Mouse (Mus musculus) testis, postnatal 10 days (tissue): ENCODE results near the gene Acbd6.

Experiments used
- DNase-seq: peaks from one replicate; pipeline ENCODE4 v3.0.0; 2021; ENCODE audit warnings: low spot score

Acbd6 gene

DNA sequence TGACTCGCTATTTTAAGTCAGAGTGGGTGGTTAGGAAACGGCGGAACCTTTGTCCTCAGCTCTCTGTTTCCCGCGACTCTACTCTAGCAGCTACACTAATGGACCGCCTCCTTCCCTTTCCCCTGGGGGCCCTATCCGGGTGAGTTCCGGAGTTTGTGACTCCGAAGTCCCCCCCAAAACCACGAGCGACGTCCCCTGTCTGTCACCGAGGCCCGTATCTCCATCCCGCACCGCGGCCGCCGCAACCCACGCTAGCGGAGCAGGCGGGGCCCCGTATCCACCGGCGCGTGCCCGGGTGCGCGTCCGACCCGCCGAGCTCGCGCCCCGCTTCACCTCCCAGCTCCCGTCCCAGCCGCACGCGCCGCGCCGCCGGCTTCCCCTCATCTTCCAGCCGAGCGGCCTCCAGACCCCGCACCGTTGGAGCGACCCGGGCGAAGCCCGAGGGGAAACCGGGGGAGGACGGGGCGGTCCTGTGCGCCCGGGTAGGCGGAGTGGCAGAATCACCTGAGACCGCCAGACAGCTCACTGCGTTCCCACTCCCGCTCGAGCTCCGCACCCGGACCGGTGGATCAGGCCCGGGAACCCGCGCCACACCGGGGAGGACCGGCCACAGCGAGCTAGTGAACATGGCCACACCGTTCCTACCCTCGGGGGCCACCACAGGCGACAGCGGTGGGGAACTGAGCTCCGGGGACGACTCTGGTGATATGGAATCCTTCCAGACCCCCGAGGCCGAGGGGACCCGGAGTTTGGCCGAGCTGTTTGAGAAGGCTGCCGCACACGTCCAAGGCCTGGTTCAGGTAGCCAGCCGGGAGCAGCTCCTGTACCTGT is at the start of gene Acbd6:
Gene Acbd6 (plus strand): TSS at position 109 of the 831 bp plus-strand sequence.
- peak; percentile 80 for DNase-seq

DNA sequence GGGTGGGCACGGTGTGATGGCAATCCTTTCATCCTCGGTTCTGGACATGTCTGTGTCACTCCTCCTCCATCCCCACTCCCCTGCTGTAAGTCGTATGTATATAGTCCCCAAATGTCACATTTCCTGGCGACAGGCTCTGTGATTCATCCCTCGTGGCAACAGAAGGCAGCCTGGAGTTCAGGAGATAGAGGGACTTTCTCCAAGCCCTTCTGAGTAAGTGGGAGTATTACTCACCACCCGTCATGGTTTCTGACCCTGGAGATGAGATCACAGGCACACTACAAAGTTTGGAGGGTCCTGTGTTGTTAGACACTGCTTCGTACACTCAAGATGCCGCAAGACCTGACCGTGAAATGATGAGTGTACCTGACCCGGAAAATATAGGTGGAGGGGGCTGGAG is 47.7 kb upstream of the Acbd6 start:
- no peak for DNase-seq

DNA sequence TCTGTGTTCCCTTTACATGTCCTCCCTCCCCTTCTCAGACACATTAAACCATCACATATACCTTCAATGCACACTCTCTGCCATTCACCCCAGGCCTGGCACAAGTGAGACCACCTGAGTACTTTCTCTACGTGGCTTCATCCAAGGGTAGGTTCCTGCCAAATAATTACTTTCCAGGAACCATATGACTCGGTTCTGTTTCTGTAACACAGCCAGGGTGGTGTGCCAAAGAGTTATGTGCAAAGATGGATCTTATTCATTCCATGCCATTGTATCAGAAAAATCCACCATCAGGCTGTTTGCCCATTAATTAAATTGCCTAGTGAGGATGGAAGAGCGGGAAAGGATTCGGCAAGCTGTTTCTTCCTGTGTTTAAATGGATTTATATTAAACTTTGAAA is 42.1 kb upstream of the Acbd6 start:
- no peak for DNase-seq

DNA sequence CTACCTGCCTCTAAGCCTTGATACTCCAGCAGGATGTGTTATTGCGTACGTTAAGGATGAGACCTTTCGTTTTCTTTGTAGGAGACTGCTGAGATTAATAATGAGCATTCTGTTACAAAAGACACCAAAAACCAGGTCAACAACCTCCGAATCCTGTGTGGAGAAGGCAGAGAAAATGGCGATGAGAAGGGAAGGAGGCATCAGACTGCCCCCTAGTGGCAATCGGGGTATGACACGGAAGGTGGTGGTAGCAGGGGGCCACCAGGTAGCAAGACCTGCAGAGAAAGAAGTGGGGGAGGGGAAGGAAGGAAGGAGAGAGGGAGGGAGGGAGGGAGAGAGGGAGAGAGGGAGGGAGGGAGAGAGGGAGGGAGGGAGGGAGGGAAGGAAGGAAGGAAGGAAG is 41.3 kb upstream of the Acbd6 start:
- DNase-seq, result peak; percentile 82

DNA sequence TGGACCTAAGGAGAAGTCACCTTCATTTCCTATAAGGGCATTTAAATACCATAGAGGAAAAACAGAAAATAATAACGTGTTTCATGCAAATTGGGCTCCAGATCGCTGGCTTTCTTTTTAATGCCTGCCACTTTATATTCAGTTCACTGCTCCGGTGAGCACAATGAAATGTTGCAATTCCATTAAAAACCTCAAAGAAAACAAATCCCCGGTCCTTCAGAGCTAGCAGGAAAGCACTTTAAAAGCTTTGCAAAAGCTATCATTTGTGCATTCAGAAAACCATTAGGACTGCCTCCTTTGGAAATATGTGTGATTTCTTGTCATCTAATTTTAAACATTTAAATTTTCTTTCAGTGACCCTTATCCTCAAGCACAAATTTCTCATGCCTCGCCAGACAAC is 40.9 kb upstream of the Acbd6 start:
- DNase-seq, result no peak

DNA sequence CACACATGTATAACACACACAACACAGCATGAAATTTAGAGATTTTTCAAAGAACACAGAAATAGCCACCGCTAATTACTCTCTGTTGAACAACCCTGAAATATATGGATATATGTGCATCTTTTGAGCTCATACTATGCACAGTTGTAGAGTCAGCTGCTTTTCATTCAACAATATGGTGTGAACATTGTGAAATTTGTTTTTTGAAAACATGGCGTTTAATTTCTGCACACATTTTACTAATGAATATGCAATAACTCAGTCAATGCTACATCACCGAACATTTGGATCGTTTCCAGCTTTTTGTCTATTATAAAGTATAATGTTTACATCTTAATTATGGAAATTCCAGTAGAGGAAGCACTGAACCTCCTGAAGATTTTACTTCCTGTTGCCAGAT is 37.6 kb upstream of the Acbd6 start:
- no peak for DNase-seq

DNA sequence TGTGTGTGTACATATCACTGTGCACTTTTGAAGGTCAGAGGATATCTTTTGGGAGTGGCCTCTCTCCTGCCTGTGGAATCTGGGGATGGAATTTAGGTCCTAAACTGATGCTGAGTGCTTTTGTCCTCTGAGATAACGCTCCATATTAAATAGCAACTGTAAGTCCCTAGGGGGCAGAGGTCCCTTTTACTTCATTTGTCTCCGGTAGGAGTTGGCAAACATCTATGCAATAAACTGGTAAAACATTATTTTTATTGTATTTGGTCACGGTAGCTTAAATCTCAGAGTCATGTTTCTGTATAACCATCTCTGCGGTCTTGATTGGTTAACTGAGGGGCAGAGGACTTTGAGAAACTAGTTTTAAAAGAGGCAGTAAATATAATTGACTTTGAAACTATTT is 35.4 kb upstream of the Acbd6 start:
- DNase-seq, result no peak

DNA sequence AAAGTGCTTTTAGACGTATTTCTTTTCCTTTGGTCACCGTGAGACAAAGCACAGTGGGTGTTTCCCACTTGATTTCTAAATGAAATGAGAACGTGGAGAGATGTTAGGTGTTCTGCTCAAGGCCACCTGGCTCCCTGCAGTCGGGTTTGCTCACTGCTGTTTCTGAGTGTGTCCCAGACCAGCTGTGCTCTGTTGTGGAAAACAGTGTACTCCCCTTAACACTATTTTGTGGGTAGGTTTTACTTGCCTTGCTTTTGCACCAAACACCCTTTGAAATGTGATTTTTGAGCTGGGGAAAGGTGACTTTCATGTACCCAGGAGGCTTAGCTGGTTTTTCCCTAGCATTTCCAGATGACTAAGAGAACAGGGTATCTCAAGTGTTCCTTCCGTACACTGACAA is 31.7 kb upstream of the Acbd6 start:
- no peak for DNase-seq

DNA sequence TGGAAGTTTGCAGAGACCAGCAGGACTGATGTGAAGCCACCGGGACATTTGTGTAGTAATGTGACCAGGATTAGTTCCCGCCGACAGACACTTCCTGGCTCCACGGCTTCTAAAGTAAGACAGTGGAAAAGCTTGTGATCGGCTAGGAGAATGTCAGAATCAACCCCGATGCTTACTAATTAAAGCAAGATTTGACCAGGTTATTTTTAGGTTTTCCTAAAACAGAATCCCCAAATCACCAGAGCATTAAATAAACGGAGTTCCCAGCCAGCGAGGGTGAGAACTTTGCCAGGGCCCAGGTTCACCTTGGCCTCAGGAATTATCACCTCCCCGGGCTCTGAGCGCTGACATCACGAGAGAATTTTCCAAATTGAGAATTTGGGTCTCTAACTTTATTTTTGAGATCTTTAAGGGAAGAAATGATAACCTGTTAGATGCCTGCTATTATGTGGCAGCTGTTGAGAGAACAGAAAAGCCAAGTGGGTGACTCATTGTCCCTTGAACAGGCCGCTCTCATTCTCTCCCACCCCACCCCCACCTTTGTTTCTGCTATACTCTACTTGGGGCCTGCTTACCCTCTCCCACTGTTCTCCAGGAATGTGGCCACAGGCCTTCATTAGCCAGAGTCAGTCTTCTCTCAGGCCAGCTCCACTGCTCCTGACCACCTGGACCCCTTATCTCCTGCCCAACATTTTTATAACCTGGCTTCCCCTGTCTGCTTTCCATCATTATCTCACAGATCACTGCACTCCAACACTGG is 30.7 kb upstream of the Acbd6 start:
- DNase-seq, result no peak

DNA sequence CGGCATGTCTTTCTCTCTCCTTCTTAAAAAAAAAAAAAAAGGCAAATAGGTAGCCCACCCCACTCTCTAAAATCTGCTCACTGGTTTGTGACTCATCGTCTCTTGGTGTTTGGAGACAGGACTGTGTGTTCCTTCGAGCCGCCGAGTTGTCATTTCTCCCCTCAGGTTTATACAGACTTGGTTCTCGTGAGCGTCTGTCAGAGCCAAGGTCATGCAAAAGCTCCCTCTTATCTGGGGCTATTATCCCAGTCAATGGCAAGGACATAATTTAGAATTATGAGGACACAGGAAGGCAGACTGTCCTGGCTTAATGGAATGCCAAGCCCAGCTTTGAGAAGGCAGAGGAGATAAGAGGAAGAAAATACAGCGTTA is 30.1 kb upstream of the Acbd6 start:
- no peak for DNase-seq

DNA sequence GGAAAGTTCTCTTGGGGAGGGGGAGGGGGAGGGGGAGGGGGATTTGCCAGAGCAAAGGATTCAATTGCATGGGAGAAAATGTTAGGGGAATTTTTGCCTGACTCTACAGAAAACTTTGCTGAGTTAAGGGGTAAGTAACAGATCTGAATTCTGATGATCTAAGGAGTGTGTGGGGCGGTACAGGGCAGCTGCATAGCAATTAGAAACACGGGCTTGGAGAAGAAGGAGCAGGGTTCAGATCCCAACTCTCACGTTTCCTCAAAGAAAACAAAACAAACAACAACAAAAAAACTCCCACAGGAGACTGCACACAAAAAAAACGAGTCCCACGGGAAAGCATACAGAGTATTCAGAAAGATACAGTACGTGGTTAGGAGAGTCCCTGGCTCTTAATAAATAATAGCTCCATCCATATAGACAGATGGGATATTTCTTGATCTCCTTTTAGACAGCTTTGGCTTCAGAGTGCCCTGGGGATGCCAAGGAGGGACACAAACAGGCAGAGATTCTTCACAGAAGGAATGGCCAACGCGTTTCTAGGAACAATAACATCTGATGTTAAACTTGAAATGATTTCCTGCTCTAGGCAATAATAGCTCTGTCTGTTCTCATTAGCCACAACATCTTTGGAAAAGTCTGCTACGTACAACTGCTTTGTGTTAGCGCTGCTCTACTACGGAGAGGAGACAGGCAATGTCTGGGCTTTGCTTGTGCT is 29.4 kb upstream of the Acbd6 start:
- no peak for DNase-seq

DNA sequence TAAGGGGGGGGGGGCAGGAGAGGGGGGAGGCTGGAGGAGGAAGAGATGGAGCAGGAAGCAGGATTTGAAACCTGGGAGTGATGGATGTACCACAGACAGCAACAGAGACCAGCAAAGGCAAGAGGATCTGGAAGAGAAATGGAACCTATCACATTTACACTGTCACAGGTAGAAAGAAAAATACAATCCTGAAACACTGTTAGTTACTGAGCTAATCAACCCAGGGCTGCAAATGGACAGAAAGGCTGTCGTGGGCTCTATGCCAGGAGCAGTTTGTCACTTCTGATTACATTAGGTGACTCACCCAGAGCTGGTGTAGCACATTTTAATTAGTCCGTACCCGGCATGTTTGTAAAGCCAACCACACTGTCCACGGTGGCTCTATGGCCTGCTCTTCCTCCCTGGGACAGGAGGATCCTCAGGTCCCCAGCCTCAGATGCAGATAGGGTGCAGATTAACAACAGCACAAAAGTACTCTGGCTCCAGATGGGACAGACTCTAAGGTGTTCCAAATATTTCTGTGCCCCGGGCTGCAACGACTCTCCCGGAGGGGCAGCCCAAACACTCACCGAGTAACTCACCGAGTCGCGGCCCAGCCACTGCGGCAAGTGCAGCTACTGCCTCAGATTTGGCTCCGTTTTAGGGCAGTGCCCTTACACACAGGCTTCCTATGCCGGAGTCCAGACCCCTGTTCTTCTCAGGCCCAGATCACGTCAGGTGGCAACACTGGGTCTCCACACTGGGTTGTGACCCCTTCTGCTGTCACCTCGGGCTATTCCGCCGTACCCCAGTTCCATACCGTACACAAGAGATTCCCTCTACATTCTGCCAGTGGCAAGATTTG is 28.6 kb upstream of the Acbd6 start:
- no peak for DNase-seq

DNA sequence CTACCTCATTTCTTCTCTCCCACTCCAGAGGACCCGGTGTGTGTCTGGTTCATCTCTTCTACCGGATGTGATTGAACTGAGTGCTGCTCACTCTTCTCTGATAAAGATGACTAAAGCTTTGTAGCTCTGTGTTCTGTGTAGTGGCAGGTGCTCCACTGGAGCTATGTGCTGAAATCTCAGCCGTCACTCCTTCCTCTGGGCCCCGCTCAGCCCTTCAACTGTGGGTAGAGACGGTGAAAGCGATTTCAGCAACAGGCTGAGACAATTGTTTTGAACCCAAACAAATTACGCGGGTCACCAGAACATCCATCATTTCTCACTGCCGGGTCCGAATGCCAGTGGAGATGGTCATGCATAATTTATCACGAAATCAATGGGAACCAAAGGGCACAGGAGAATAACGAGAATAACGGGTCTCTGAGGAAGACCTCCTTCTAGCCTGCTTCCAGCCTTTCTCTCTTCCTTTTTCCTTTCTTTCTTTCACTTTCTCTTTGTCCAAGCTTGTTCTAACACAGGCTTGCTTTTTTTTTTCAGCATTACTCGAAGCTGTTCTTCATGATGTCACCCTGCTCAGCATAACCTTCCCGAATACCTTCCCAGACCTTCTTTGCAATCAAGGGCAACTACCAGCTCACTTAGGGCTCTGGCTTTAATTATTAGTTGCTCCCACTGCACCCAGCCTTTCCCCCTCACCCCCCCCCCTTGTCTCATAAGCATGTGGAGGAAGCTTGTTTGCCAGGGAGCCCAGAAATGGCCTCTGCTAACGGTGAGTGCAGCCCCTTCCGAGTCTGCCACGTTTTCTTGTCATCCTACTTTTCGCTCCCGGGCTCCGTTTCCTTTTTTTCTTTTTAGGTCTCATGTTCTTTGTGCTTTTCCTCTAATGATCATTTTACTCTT is 27.1 kb upstream of the Acbd6 start:
- DNase-seq, result no peak

DNA sequence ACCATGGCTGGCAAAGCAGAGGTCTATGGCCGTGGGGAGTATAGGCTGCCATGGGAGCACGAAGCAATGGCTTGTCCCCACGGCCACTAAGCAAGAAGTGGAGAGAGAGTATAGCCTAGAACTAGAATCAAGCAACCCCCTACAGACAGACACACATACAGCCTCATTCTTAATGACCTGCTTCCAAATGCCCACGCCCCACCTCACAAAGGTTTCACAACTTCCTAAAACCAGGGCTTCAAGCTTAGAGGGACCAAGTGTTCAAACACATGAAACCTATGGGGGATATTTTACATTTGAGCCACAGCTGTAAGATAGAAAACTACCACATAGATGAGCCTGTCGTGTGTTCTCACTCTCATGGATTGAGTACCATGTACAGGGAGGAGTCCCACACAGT is 25.5 kb upstream of the Acbd6 start:
- DNase-seq, result no peak

DNA sequence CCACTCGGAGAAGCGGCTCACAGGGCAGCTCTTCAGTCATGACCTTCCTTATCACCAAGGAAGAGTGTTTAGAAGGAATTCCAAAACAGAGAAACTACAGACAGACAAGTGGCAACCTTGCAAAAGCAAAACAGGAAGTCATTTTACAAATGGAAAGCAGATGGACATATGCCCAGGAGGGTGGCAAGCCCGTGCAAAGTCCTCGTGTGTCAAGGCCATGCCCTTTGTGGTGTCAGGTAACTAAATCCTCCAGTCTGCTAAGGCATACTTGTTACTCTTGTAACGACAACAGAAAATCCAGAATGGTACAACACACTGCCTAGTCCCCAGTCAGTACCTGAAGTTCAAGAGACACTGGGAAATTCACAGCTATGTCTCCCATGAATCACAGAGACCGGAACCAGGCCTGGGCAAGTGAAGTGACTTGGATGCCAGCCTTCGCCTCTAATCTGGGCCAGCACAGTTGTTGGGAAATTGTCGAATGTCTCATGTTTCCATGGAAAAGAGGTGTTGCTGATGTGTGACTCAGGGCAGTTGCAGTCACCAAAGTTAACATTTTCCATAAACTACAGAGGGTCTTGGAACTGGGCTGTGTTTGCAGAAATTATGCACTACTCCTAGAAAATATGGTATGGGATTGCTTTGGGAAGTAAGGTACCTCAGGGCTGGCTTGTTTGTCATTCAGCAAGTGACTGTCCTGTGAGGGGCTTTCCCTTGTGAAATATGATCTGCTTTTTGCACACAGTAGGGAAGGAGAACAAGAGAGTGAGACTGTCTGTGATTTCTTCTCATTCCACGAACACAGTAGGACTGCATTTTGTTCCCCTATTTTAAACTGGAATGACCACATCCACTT is 24.9 kb upstream of the Acbd6 start:
- no peak for DNase-seq

DNA sequence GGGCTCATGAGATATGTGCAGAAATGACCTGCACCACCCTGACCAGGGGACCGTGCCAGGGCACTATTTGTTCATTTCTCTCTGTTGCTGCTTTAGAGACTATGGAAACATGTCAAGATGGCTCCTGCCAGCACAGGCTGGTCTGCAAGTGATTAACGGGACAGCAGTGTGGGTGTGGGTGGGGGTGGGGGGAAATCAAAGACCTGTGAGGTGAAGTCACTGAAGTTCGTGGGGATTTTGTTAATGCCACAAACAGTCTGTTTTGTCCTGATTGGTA is 24.3 kb upstream of the Acbd6 start:
- DNase-seq, result no peak

DNA sequence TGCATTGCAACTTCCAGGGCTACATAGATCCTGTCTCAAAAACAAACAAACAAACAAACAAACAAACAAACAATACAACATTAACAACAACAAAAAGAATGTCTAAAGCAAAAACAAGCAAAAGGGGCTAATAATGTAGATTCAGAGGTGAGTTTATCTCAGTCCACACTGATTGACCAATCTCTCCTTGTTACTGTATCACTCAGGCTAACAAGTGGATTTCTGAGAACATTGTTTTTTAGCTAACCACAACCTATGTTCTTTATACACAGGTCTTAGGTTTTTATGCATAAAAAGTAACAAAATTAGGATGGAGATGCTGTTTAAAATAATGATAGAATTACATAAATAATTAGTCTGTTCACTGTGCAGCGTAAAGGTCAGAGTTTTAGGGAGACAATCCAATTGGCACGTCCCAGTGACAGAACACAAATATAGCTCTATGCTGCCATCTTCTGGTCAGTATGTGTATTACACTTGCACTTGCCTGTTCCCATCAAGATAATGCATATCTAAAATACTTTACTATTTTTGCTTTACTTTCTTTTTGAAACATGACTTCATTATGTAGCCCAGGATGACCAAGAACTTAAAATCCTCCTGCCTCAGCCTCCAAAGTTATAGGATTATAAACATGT is 20.8 kb upstream of the Acbd6 start:
- peak; percentile 70 for DNase-seq

DNA sequence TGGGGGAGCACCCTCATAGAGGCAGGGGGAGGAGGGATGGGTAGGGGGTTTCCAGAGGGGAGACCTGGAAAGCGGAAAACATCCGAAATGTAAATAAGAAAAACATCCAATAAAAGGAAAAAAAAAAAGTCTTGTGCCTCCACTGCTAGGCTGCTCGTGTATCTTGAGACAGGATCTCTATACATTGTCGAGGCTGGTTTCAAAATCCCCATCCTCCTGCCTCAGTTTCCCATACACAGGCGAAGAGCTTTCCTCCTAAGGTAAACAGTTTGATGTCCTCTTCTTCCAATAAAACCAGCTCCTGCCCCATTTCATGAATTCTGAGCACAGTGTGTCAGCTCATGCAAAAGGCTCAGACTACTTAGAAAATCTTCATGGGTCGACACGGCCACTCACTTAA is 19.9 kb upstream of the Acbd6 start:
- no peak for DNase-seq

DNA sequence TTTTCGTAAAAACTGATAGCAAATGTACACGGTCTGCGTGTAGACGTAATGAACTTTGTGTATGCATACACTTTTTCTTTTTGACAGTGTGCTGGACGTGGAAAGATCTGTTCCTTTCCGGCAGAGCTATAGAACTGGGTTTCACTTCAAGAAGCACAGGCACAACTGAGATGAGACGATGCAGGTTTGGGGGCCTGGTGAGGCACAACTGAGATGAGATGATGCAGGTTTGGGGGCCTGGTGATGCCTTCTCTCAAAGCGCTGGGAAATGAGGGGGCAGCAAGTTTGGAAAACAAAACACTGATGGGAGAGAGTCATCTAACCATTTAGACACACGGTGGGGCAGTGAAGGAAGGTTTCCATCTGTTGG is 293 bp upstream of the Acbd6 start:
- DNase-seq, result no peak

DNA sequence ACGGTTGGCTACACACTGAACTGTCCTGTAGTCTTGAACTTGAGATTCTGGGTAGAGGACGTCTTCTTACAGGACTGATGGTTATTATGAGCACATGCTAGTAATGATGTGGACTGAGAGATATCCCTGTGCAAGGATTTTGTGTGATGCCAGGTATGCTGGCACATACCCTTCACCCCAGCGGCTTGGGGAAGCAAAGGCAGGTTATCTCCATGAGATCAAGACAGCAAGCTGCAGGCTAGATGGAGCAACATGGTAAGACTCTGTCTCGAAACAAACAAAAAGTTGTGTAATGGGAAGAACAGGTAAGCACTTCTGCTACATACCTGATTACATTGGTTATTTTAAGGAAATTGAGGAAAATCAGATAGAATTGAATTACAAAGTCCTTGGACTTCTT is 2.1 kb downstream of the Acbd6 start:
- no peak for DNase-seq
